Mouse (Mus musculus): ENCODE results near the gene Nptxr. TPM values are rescaled to one million over a fixed set of nuclear protein-coding genes. Genes with fewer than 3 reads are reported as not detected.

The Nptxr gene
- total RNA-seq, 2 experiments from 2014 or later = 0.46 to 1.0 TPM

GRCm38 (mm10) chr15:79810997-79811396 lies 6.4 kb upstream of the Nptxr start:
- Histone ChIP-seq H3K27ac (no peak overlapping the region), H3K4me3 (no peak overlapping the region)
- intact Hi-C loops (cut with DNase I) = no loop called here
- no peak for TF ChIP-seq CTCF (IDR thresholded peaks at IDR 0.05)
- DNase-seq = no peak

DNA sequence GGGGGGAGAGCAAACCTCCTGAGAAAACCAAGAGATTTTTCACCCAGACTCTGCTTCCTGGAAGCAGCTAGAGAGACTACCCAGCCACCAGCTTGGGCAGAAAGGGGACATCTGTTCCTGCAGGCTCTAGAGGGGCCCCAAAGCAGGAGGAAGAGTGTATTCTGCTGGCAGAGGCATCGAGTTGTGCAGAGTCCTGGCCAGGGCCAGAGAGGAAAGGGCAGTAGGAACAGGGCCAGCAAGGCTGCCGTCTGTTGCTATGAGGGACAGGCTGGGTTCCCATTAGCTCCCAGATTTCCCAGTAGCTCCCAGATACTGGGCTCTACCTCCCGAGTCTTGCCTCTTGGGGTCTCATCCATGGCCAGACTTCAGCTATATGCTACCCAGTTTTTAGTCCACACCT lies 5.5 kb upstream of the Nptxr start:
- intact Hi-C loops (cut with DNase I) = no loop called here
- H3K27ac ChIP-seq = no peak overlapping the region
- no peak for TF ChIP-seq CTCF (IDR thresholded peaks at IDR 0.05)

DNA sequence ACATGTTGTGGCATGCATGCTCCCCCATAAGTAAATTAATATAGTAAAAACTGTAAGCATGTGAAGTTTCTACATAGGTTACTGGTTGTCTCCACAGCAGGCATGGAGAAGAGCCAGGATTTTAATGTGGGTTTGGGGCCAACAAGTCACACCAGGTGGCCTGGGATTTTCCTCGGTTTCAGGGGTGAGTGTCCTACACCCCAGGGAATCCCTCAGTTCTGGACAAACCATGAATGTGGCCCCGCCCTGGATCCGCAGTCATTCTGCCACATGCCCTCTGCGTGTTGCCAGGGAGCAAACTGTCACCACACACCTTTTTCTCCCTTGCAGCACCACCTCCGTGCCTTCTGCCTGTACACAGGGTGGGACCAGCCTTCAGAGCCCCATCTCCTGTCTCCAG lies 4.1 kb upstream of the Nptxr start:
- no peak for TF ChIP-seq CTCF (IDR thresholded peaks at IDR 0.05)
- Histone ChIP-seq H3K4me3 (no peak overlapping the region), H3K27ac (no peak overlapping the region)
- no peak for DNase-seq
- intact Hi-C loops (cut with DNase I) = no loop called here

More for the DNA sequence above, 5.5 kb upstream of the Nptxr start:
- DNase-seq = no peak
- H3K4me3 ChIP-seq = no peak overlapping the region

- Histone ChIP-seq H3K27ac (no peak overlapping the region), H3K4me3 (no peak overlapping the region)
- DNase-seq = no peak
- TF ChIP-seq CTCF (IDR thresholded peaks at IDR 0.05) = peak; percentile 83
- intact Hi-C loops (cut with DNase I) = no loop called here
Measured at GRCm38 (mm10) chr15:79808114-79808513, 3.5 kb upstream of the Nptxr start.

- TF ChIP-seq CTCF (IDR thresholded peaks at IDR 0.05) = no peak
- intact Hi-C loops (cut with DNase I) = no loop called here
- Histone ChIP-seq H3K27ac (no peak overlapping the region), H3K4me3 (no peak overlapping the region)
- no peak for DNase-seq
Measured at GRCm38 (mm10) chr15:79807050-79807449, 2.5 kb upstream of the Nptxr start.

GRCm38 (mm10) chr15:79805246-79805645 lies 680 bp upstream of the Nptxr start:
- no peak overlapping the region for H3K27ac ChIP-seq
- H3K4me3 ChIP-seq = no peak overlapping the region
- DNase-seq = no peak
- intact Hi-C loops (cut with DNase I) = no loop called here
- no peak for TF ChIP-seq CTCF (IDR thresholded peaks at IDR 0.05)

DNA sequence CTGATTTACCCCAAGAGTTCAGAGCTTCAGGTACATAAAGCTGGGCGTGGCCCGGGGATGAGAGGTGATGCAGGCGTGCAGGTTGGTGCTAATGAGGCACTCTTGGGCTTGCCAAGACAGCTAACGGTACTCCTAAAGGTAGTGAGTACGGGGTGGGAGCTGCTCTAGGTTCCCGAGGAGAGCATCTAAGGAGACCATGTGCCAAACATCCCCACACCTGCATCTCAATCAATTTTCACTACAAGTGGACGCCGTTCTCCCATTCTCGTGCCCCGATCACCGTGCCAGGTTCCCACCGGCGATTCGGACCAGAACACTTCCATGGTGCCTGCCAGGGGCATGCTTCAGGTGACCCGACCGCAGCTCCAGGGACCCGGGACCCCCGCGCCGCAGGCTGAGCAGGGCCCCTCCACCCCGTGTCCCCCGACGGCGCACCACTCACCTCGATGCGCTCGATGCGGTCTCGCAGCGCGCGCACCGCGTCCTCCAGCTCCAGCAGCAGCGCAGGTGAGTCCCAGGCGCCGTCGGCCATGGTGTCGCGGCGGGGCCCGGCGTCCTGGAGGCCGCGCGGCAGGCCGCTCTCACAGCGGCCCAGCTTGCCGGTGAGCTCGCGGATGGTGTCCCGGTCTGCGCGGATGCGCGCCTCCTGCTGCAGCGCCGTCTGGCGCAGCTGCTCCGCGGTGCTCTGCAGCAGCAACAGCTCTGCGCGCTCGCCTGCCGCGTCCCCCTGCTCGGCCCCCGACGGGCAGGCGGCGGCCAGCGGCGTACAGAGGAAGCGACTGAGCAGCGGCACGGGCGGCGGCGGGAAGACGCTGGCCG lies 824 bp downstream of the Nptxr start:
- DNase-seq = no peak
- TF ChIP-seq CTCF (IDR thresholded peaks at IDR 0.05) = peak; percentile 8; the same call in 1 of the 2 replicates
- intact Hi-C loops (cut with DNase I) = no loop called here
- Histone ChIP-seq H3K27ac (no peak overlapping the region), H3K4me3 (peak overlapping the region; percentile 75)

DNA sequence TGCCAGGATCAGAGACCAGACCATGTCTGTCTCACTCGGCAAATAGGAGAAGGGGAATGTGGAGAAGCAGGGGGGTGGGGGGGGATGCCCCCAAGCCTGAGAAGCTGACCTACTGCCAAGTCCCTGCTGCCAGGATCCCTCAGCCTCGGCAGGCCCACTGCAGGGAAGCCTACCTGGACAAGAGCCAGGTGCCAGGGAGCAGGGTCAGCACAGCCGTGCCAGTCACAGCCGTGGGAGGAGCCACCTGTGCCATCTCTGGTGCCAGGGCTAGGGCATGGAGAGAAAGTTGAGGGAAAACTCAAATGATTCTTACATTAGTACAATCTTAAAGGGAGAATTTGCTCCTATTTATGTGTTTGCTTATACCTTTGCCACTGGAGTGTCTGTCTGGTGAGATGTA lies 2.3 kb downstream of the Nptxr start:
- Histone ChIP-seq H3K4me3 (no peak overlapping the region), H3K27ac (no peak overlapping the region)
- intact Hi-C loops (cut with DNase I) = no loop called here
- no peak for TF ChIP-seq CTCF (IDR thresholded peaks at IDR 0.05)
- no peak for DNase-seq

DNA sequence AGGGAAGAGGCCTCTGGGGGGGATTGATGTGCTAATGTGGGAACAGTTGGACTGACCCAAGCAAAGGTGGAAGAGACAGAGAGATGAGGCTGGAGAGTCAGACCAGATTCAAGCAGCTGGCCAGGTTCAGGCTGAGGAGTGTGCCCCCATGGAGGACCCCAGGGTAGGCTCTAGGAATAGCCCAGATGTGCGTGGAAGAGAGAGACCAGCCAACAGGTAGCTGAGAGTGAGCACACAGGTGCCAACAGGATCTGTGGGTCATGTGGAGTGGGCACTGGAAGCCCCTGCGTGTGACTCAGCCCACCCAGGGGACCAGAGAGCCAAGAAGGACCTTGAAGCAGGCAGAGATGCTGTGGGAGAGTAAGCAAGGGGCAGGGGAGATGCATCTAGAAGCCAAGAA lies 2.9 kb downstream of the Nptxr start:
- Histone ChIP-seq H3K27ac (no peak overlapping the region), H3K4me3 (no peak overlapping the region)
- no peak for TF ChIP-seq CTCF (IDR thresholded peaks at IDR 0.05)
- intact Hi-C loops (cut with DNase I) = no loop called here
- no peak for DNase-seq

GRCm38 (mm10) chr15:79800701-79801100 lies 3.9 kb downstream of the Nptxr start:
- TF ChIP-seq CTCF (IDR thresholded peaks at IDR 0.05) = no peak
- Histone ChIP-seq H3K27ac (no peak overlapping the region), H3K4me3 (no peak overlapping the region)
- intact Hi-C loops (cut with DNase I) = no loop called here
- no peak for DNase-seq

DNA sequence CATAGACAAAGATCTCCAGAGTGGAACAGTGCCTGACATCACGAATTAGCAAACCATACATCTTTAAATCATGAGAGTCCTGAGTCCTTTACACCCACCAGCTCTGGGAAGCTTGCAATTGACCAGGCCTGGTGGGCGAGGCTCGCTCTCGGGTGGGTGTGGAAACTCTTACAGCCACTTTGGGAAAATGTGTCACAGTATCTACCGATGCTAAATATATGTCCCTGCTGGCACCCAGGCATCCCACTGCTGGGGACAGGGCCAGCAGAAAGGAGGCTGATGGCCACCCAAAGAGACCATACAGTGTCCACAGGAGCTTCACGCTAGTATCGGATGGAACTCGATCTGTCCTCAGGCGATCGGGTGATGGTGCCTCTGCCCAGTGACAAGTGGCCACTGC lies 6.0 kb downstream of the Nptxr start:
- no peak for TF ChIP-seq CTCF (IDR thresholded peaks at IDR 0.05)
- no peak for DNase-seq
- no peak overlapping the region for H3K4me3 ChIP-seq
- intact Hi-C loops (cut with DNase I) = no loop called here
- H3K27ac ChIP-seq = no peak overlapping the region

- TF ChIP-seq CTCF (IDR thresholded peaks at IDR 0.05) = no peak
- H3K27ac ChIP-seq = no peak overlapping the region
- H3K4me3 ChIP-seq = no peak overlapping the region
- intact Hi-C loops (cut with DNase I) = no loop called here
- DNase-seq = no peak
Measured at GRCm38 (mm10) chr15:79797680-79798079, 6.9 kb downstream of the Nptxr start.

- DNase-seq = no peak
- no peak overlapping the region for H3K4me3 ChIP-seq
- no peak overlapping the region for H3K27ac ChIP-seq
- intact Hi-C loops (cut with DNase I) = no loop called here
- no peak for TF ChIP-seq CTCF (IDR thresholded peaks at IDR 0.05)
Measured at GRCm38 (mm10) chr15:79797096-79797495, 7.5 kb downstream of the Nptxr start.

DNA sequence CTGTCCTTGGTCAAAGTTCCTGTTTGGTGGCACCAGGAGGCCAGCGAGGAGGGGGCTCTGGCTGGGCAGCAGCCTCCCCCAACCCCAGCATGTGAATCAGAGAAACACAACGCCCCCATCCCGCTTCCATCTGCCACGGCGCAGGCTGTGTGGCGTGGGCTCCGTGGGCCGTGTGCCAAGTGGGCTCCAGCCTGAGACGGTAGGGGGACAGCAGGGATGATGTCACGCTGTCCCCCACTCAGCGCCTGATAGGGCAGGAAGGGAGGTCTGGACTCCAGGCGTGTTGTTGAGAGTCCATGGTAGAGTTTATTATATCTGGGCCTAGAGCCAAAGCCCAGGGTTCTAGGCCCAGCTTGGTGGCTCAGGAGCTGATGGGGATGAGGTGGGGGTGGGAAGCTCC lies 8.3 kb downstream of the Nptxr start:
- TF ChIP-seq CTCF (IDR thresholded peaks at IDR 0.05) = no peak
- DNase-seq = no peak

More for the DNA sequence above, 8.3 kb downstream of the Nptxr start:
- Histone ChIP-seq H3K27ac (no peak overlapping the region), H3K4me3 (no peak overlapping the region)
- intact Hi-C loops (cut with DNase I) = no loop called here
